Mouse (Mus musculus) right cerebral cortex, postnatal 10 days (tissue): ENCODE measurements around the gene Psip1.
"Not testable (repeated sequence)": the region's sequence is repeated elsewhere in the genome, so short reads cannot be mapped to it uniquely, and the experiment has no call there.

Experiments used
- DNase-seq, 2 experiments: peaks; one replicate each; pipeline ENCODE4 v3.0.0; 2021; ENCODE audit warnings: low spot score in 2 of 2

Psip1 gene

GRCm38 (mm10) chr4:83501037-83501430, 14.8 kb upstream of the Psip1 start:
- DNase-seq: no peak

GRCm38 (mm10) chr4:83500154-83501036, 14.1 kb upstream of the Psip1 start:
- DNase-seq: peak; percentile 53 to 63

DNA sequence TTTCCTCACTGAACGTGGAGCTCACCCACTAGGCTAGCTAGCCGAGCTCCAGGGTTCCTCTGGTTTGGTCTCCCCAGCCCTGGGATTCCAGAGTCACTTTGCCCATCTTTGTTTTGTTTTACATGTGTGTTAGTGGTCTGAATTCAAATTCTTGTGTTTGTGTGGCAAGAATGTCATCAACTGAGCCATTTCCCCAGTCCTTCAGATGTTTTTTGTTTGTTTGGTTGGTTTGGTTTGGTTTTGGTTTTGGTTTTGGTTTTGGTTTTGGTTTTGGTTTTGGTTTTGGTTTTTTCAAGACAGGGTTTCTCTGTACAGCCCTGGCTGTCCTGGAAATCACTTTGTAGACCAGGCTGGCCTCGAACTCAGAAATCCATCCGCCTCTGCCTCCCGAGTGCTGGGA, 10.8 kb upstream of the Psip1 start:
- DNase-seq: not testable (repeated sequence)

DNA sequence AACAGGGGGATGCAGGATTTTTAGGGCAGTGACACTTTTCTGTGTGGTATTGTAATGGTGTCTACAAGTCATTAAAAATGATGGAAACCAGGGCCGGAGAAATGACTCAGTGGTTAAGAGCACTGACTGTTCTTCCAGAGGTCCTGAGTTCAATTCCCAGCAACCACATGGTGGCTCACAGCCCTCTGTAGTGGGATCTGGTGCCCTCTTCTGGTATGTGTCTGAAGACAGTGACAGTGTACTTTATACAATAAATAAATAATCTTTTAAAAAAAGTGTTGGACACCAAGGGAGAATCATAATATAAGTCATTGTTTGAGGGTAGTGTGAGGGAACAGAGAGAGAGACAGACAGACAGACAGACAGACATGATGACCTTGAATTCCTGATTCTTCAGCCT, 6.9 kb upstream of the Psip1 start:
- DNase-seq: no peak

DNA sequence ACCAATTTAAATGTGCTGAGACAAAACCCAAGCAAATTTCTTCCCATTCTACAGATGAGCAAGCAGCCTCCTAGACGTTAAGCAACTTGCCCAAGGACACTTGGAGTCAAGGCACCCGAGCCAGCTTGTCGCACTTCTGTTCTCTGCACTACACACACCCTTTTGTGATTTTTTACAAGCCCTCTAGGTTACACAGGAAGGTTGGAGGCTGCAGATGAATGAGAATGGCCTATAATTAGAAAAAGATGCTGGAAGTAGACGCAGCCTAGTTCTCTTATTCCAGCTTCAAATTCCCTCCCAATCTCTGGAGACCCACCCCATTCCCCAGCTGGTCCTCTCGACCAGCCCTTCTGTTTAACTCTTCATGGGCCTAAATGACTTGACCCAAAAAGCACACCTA, 2.9 kb upstream of the Psip1 start:
- DNase-seq: no peak

- DNase-seq: peak; percentile 93 to 94
Measured at GRCm38 (mm10) chr4:83485735-83486116, 533 bp downstream of the Psip1 start.

- no peak for DNase-seq
Measured at GRCm38 (mm10) chr4:83485250-83485649, 1.0 kb downstream of the Psip1 start.

DNA sequence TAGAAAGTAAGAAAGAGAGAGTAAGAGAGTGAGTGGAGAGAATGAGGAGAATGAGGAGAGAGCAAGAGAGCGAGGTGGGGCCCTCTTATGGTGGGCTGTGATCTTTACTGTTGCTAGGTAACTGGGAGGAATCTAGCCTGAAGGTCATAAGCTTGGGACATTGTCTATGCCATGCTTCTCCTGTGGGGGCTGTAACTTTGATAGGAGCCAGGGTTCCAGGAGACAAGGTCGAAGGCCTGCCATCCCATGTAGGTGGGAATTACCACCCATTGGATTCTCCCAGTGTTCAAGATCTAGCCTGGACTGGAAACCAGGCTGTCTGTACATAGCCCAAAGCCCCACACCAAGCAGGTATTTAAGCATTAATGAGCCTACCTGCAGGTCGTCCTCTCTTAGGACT, 18.1 kb downstream of the Psip1 start:
- DNase-seq: no peak

- DNase-seq: peak in 1 of 2 experiments; percentile 35
Measured at GRCm38 (mm10) chr4:83467615-83468014, 18.6 kb downstream of the Psip1 start.

GRCm38 (mm10) chr4:83464827-83465226, 21.4 kb downstream of the Psip1 start:
- no peak for DNase-seq

DNA sequence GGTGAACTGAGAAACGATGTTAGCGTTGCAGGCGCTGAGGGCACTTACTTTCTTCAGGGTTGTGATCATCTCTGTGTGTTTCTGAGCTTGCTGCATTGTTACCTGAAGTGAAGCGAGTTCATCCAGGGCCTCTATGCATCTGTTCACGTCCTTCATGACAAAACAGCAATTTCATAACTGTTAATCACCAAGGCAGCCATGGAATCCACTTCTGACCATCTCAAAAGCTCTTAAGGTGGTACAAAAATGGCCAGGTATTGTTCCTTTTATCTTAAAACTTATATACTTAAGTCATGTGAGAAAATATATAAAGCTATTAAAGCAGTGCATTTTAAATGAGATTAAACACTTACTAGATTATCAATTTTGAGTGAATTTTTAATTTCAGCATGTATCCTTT, 26.2 kb downstream of the Psip1 start:
- DNase-seq: no peak

- DNase-seq: no peak
Measured at GRCm38 (mm10) chr4:83450785-83451184, 35.5 kb downstream of the Psip1 start.

DNA sequence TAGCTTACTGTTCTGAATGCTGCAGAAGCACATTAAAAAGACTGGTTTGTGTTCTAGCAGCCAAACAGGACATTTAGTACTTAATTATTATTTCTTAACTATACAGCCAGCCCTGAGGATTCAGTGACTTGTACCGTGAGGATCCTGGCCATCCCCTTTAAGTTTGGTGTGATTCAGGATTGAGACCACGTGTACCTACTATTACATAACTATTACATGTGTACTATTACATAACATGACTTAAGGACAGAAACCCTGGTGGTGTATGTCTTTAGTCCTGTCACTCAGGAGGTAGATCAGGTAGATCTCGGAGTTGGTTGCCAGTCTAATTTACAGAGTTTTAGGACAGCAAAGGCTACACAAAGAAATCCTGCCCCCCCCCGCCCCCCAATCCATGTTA, 45.2 kb downstream of the Psip1 start:
- no peak for DNase-seq

GRCm38 (mm10) chr4:83439045-83439444, 47.2 kb downstream of the Psip1 start:
- DNase-seq: no peak

- DNase-seq: no peak
Measured at GRCm38 (mm10) chr4:83438116-83438515, 48.1 kb downstream of the Psip1 start.

GRCm38 (mm10) chr4:83436375-83436774, 49.9 kb downstream of the Psip1 start:
- peak; percentile 6 to 12 for DNase-seq

DNA sequence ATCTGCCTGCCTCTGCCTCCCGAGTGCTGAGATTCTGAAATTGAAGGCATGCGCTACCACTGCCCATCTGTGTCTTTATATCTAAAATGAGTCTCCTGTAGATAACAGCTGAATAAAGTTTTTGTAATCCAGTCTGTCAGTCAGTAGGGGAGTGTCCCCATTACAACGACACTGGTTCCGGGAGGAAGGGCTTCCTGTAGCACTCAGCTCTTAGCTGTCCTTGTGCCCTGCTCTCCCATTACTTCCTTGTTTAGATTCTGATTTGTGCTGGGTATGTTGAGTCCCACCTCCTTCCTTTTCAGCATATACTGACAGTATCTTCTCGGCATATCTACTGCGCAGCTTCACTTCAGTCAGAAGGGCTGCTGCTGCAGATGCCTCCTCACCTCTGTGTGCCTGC, 53.4 kb downstream of the Psip1 start:
- peak in 1 of 2 experiments; percentile 8 for DNase-seq

DNA sequence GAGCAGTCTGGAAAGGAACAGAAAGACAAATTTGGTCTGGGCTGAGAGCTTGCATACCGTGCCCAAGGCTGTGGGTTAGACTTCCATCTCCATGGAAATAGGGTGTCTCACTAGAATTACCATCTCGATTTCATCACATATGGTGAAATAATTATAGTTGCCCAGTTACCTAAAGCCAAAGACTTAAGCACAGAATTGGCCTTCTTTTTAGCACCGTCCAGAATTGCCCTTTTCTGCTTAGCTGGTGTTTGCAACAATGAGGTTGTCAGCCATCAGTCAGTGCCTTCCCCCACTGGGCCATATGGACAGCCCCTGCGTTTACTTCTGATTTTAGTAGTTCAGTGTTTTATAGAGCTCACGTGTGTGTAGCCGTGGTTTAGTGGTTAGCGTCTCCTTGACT, 54.3 kb downstream of the Psip1 start:
- DNase-seq: peak in 1 of 2 experiments; percentile 21

GRCm38 (mm10) chr4:83428845-83429244, 57.4 kb downstream of the Psip1 start:
- peak in 1 of 2 experiments; percentile 21 for DNase-seq

DNA sequence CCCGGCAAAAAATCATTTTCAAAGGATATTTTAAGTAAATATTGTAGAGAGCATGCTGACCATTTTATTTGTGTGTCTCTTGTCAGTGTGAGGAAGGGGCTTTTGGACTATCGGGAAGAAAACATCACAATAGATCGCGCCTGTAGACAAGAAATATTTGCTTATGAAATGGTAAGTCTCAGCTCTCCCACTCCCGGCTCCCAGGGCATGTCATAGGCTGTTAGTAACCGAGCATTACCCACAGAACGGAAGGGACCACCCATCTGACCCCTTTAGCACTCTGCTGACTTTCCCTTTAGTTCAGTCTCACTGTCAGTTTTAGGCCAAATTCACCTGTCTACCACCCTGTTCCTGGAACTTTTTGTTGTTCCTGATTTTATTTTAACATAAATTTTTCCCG, 58.6 kb downstream of the Psip1 start:
- DNase-seq: peak in 1 of 2 experiments; percentile 14

GRCm38 (mm10) chr4:83427141-83427540, 59.1 kb downstream of the Psip1 start:
- DNase-seq: peak in 1 of 2 experiments; percentile 18

GRCm38 (mm10) chr4:83425119-83425518, 61.1 kb downstream of the Psip1 start:
- DNase-seq: peak in 1 of 2 experiments; percentile 1

GRCm38 (mm10) chr4:83423641-83424040, 62.6 kb downstream of the Psip1 start:
- no peak for DNase-seq

- no peak for DNase-seq
Measured at GRCm38 (mm10) chr4:83418781-83419180, 67.5 kb downstream of the Psip1 start.
